Mouse (Mus musculus) kidney, postnatal 0 days (tissue): Measurements from ENCODE around the gene Larp4b. TPM values are rescaled to one million over a fixed set of nuclear protein-coding genes. Genes with fewer than 3 reads are reported as not detected.
A peak's percentile ranks its signal among the peaks of the same experiment; 100 is the strongest.

Experiments
- ATAC-seq: fragments of 200-750 bp; cut with Nextera tagmentation; replicated peaks from 2 replicates; pipeline ENCODE4 v1.8.0; 2017; ENCODE audit warnings: low read depth, moderate number of reproducible peaks, moderate TSS enrichment, moderate library complexity; ENCODE audit not compliant: low FRiP score
- DNase-seq: peaks from one replicate; pipeline ENCODE4 v3.0.0-alpha.2; 2016; ENCODE audit warnings: low spot score
- H3K27ac ChIP-seq: fragments of 300-500 bp; sonication (generic); 2 replicates; pipeline ENCODE4 v1.5.1; 2014; ENCODE audit warnings: mild to moderate bottlenecking
- H3K27me3 ChIP-seq: fragments of 300-500 bp; sonication (generic); 2 replicates; pipeline ENCODE4 v1.6.1; 2014; ENCODE audit warnings: low read length, mixed read lengths; ENCODE audit not compliant: insufficient read depth
- H3K36me3 ChIP-seq: fragments of 300-500 bp; sonication (generic); 2 replicates; pipeline ENCODE4 v1.6.1; 2014; ENCODE audit warnings: low read length, mixed read lengths; ENCODE audit not compliant: insufficient read depth
- H3K4me1 ChIP-seq: fragments of 300-500 bp; sonication (generic); replicated peaks from 2 replicates; pipeline ENCODE4 v1.6.1; 2014; ENCODE audit warnings: antibody characterized with exemption, low read length, mixed read lengths; ENCODE audit not compliant: insufficient read depth
- H3K4me2 ChIP-seq: fragments of 300-500 bp; sonication (generic); 2 replicates; pipeline ENCODE4 v1.6.1; 2014; ENCODE audit warnings: mild to moderate bottlenecking, low read length, moderate library complexity, mixed read lengths
- H3K4me3 ChIP-seq: fragments of 300-500 bp; sonication (generic); replicated peaks from 2 replicates; pipeline ENCODE4 v1.5.1; 2014; ENCODE audit warnings: low read depth, low read length
- H3K9ac ChIP-seq: fragments of 300-500 bp; sonication (generic); 2 replicates; pipeline ENCODE4 v1.6.1; 2014; ENCODE audit warnings: low read depth, low read length
- H3K9me3 ChIP-seq: fragments of 300-500 bp; sonication (generic); replicated peaks from 2 replicates; pipeline ENCODE4 v1.6.1; 2016; ENCODE audit warnings: low read length, inconsistent platforms, mixed read lengths
- CTCF ChIP-seq: IDR thresholded peaks from 2 replicates; pipeline ENCODE4 v1.5.1; 2016; ENCODE audit warnings: antibody characterized with exemption, low read depth, mild to moderate bottlenecking, moderate library complexity
- WGBS: fragments of 180-500 bp; shearing (Covaris S2); extraction: QIAGEN DNeasy Blood & Tissue Kit; methylation state at CpG from one replicate; pipeline ENCODE4 v1.1.7; 2014; 5-methylcytosine and 5-hydroxymethylcytosine counted together
- polyA plus RNA-seq: library from polyadenylated mRNA; unstranded; fragments of >200 nt; fragmentation: Nextera tagmentation; extraction: Ambion mirVana; gene quantifications from 2 replicates; pipeline ENCODE4 v1.2.1, GENCODE M21; 2015

Larp4b gene
- polyA plus RNA-seq, 1 experiment from 2014 or later = 27.9 TPM

- Histone ChIP-seq H3K36me3 (no peaks in the 10 kb centered on the region), H3K9me3 (no peaks in the 10 kb centered on the region), H3K27me3 (no peaks in the 10 kb centered on the region), H3K27ac (peak overlapping the region; percentile 99), H3K4me2 (peak overlapping the region; percentile 70), H3K9ac (peak overlapping the region; percentile 97), H3K4me3 (peak overlapping the region; percentile 99), H3K4me1 (0 out of 2 replicates have a peak, but pooled peaks cover 8% of the 10 kb centered on the region)
- WGBS = 1% methylated on average over 49 of the region's 63 CpGs
- DNase-seq = peak; percentile 61
- peak; percentile 69 for ATAC-seq
- TF ChIP-seq CTCF = no peak
Observed at GRCm38 (mm10) chr13:9094186-9094980, 702 bp downstream of the Larp4b start.

GRCm38 (mm10) chr13:9099289-9099688 is 5.6 kb downstream of the Larp4b start:
- 65% methylated on average over 5 of the region's 5 CpGs for WGBS
- Histone ChIP-seq H3K4me3 (no peak overlapping the region), H3K36me3 (0 out of 2 replicates have a peak, but pooled peaks cover 3% of the 10 kb centered on the region), H3K9me3 (no peaks in the 10 kb centered on the region), H3K4me2 (no peak overlapping the region), H3K4me1 (0 out of 2 replicates have a peak, but pooled peaks cover 8% of the 10 kb centered on the region), H3K27me3 (no peaks in the 10 kb centered on the region), H3K9ac (no peak overlapping the region), H3K27ac (no peak overlapping the region)
- no peak for ATAC-seq
- TF ChIP-seq CTCF = no peak
- no peak for DNase-seq

GRCm38 (mm10) chr13:9100517-9100916 is 6.8 kb downstream of the Larp4b start:
- no peaks in the 10 kb centered on the region for H3K27me3 ChIP-seq
- no peak overlapping the region for H3K27ac ChIP-seq
- H3K4me3 ChIP-seq = no peak overlapping the region
- WGBS = 100% methylated on average over 2 of the region's 2 CpGs
- TF ChIP-seq CTCF = no peak
- DNase-seq (no peak), ATAC-seq (no peak)
- 0 out of 2 replicates have a peak, but pooled peaks cover 7% of the 10 kb centered on the region for H3K4me1 ChIP-seq
- no peak overlapping the region for H3K4me2 ChIP-seq
- H3K36me3 ChIP-seq = 0 out of 2 replicates have a peak, but pooled peaks cover 3% of the 10 kb centered on the region
- no peaks in the 10 kb centered on the region for H3K9me3 ChIP-seq
- H3K9ac ChIP-seq = no peak overlapping the region

- ATAC-seq = no peak
- Histone ChIP-seq H3K36me3 (no peaks in the 10 kb centered on the region), H3K4me3 (no peak overlapping the region), H3K27ac (no peak overlapping the region), H3K27me3 (no peaks in the 10 kb centered on the region), H3K9ac (no peak overlapping the region), H3K9me3 (no peaks in the 10 kb centered on the region), H3K4me2 (no peak overlapping the region), H3K4me1 (peaks cover 3% of the 10 kb centered on the region; the same call in 1 of the 2 replicates)
- DNase-seq = no peak
- TF ChIP-seq CTCF = no peak
- 67% methylated on average over 5 of the region's 5 CpGs for WGBS
Observed at GRCm38 (mm10) chr13:9106246-9106645, 12.6 kb downstream of the Larp4b start.

GRCm38 (mm10) chr13:9106992-9107858 is 13.5 kb downstream of the Larp4b start:
- Histone ChIP-seq H3K4me2 (no peak overlapping the region), H3K9ac (no peak overlapping the region), H3K27me3 (no peaks in the 10 kb centered on the region), H3K4me3 (no peak overlapping the region), H3K27ac (no peak overlapping the region), H3K36me3 (no peaks in the 10 kb centered on the region), H3K9me3 (no peaks in the 10 kb centered on the region), H3K4me1 (peaks cover 3% of the 10 kb centered on the region; the same call in 1 of the 2 replicates)
- TF ChIP-seq CTCF = no peak
- DNase-seq (peak; percentile 32), ATAC-seq (peak; percentile 59; the same call in 1 of the 2 replicates)
- WGBS = 81% methylated on average over 2 of the region's 2 CpGs

- WGBS = 92% methylated on average over 3 of the region's 3 CpGs
- no peaks in the 10 kb centered on the region for H3K4me1 ChIP-seq
- no peak overlapping the region for H3K27ac ChIP-seq
- H3K9me3 ChIP-seq = no peaks in the 10 kb centered on the region
- no peak overlapping the region for H3K4me2 ChIP-seq
- TF ChIP-seq CTCF = no peak
- DNase-seq (no peak), ATAC-seq (no peak)
- no peak overlapping the region for H3K4me3 ChIP-seq
- no peak overlapping the region for H3K9ac ChIP-seq
- no peaks in the 10 kb centered on the region for H3K36me3 ChIP-seq
- H3K27me3 ChIP-seq = no peaks in the 10 kb centered on the region
Observed at GRCm38 (mm10) chr13:9113735-9114134, 20.1 kb downstream of the Larp4b start.
